Mouse (Mus musculus): ENCODE data around the gene Cflar. TPM values are rescaled to one million over a fixed set of nuclear protein-coding genes. Genes with fewer than 3 reads are reported as not detected.
A peak's percentile ranks its signal among the peaks of the same experiment; 100 is the strongest.
"Not testable (repeated sequence)": the region's sequence is repeated elsewhere in the genome, so short reads cannot be mapped to it uniquely, and the experiment has no call there.

The Cflar gene
- polyA plus RNA-seq, 1 experiment from 2014 or later, result 19.1 TPM

- Histone ChIP-seq H3K4me1 (ENCODE audit: control insufficient read depth, insufficient read depth, low read length) (no peaks in the 10 kb centered on the region), H3K27me3 (ENCODE audit: control insufficient read depth, insufficient read depth, low read length) (no peaks in the 10 kb centered on the region), H3K9me3 (ENCODE audit: control insufficient read depth, low read length) (no peaks in the 10 kb centered on the region), H3K4me2 (no peak overlapping the region), H3K27ac (ENCODE audit: low read depth, low read length) (no peak overlapping the region), H3K4me3 (ENCODE audit: low read depth, low read length) (no peak overlapping the region), H3K9ac (ENCODE audit: low read length) (no peak overlapping the region), H3K36me3 (ENCODE audit: control insufficient read depth, insufficient read depth, low read length) (no peaks in the 10 kb centered on the region)
- 76% methylated on average over 1 of the region's 1 CpGs for WGBS
- ATAC-seq (ENCODE audit: low FRiP score), result no peak
- DNase-seq (ENCODE audit: low spot score, missing footprints), result no peak
Observed at GRCm38 (mm10) chr1:58760581-58760980, 49.3 kb downstream of the Cflar start.

GRCm38 (mm10) chr1:58761391-58762275 lies 50.3 kb downstream of the Cflar start:
- H3K27ac ChIP-seq (ENCODE audit: low read depth, low read length); H3K4me3 ChIP-seq (ENCODE audit: low read depth, low read length); H3K9me3 ChIP-seq (ENCODE audit: control insufficient read depth, low read length); H3K9ac ChIP-seq (ENCODE audit: low read length); H3K4me2 ChIP-seq; DNase-seq (ENCODE audit: low spot score, missing footprints); H3K4me1 ChIP-seq (ENCODE audit: control insufficient read depth, insufficient read depth, low read length); H3K36me3 ChIP-seq (ENCODE audit: control insufficient read depth, insufficient read depth, low read length); ATAC-seq (ENCODE audit: low FRiP score); H3K27me3 ChIP-seq (ENCODE audit: control insufficient read depth, insufficient read depth, low read length): not testable (repeated sequence)
- 64% methylated on average over 5 of the region's 5 CpGs for WGBS

- 74% methylated on average over 5 of the region's 5 CpGs for WGBS
- Histone ChIP-seq H3K4me1 (ENCODE audit: control insufficient read depth, insufficient read depth, low read length) (no peaks in the 10 kb centered on the region), H3K9me3 (ENCODE audit: control insufficient read depth, low read length) (no peaks in the 10 kb centered on the region), H3K27ac (ENCODE audit: low read depth, low read length) (no peak overlapping the region), H3K4me3 (ENCODE audit: low read depth, low read length) (no peak overlapping the region), H3K9ac (ENCODE audit: low read length) (no peak overlapping the region), H3K36me3 (ENCODE audit: control insufficient read depth, insufficient read depth, low read length) (no peaks in the 10 kb centered on the region), H3K4me2 (no peak overlapping the region), H3K27me3 (ENCODE audit: control insufficient read depth, insufficient read depth, low read length) (no peaks in the 10 kb centered on the region)
- ATAC-seq (ENCODE audit: low FRiP score), result no peak
- no peak for DNase-seq (ENCODE audit: low spot score, missing footprints)
Observed at GRCm38 (mm10) chr1:58762576-58762975, 51.3 kb downstream of the Cflar start.

DNA sequence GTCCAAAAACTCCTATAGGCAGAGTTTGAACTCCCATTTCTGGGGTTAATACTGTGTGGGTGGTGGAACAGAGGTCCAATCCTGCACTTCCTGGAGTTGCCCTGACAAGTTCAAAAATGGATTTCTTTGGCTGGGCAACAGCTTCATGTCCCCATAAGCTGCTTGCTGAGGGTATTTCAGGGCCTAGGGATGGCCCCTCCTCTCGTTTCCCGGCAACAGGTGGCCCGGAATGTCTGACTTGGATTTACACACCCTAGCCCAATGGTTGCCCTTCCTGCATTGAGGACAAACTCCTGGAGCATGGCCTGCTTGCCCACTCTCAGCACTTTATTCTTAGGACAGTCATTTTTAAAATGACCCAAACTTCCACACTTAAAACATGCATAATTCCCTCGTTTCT lies 55.1 kb downstream of the Cflar start:
- H3K9ac ChIP-seq (ENCODE audit: low read length); H3K36me3 ChIP-seq (ENCODE audit: control insufficient read depth, insufficient read depth, low read length); ATAC-seq (ENCODE audit: low FRiP score); H3K27me3 ChIP-seq (ENCODE audit: control insufficient read depth, insufficient read depth, low read length); H3K4me3 ChIP-seq (ENCODE audit: low read depth, low read length); H3K4me1 ChIP-seq (ENCODE audit: control insufficient read depth, insufficient read depth, low read length); H3K9me3 ChIP-seq (ENCODE audit: control insufficient read depth, low read length); H3K4me2 ChIP-seq; DNase-seq (ENCODE audit: low spot score, missing footprints); H3K27ac ChIP-seq (ENCODE audit: low read depth, low read length): not testable (repeated sequence)
- WGBS, result 73% methylated on average over 4 of the region's 4 CpGs

DNA sequence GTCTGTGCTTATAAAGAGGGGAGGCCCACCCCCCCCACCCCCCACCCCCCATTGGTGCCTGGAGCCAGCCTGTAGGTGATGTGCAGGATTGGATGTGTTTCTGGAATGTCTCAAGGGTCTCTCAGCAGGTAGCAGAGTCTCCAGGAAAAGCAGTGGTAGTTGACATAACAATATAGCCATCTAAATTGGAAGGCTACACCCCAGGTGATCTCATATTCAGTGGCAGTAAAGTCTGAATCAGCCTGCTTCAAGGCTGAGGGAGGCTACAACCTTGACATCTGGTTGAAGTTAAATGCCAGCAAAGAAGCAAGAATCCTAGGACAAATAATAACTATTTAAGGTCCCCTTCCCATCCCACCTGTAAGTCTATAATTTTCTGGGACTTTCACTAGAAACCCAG lies 57.8 kb downstream of the Cflar start:
- Histone ChIP-seq H3K4me1 (ENCODE audit: control insufficient read depth, insufficient read depth, low read length) (no peaks in the 10 kb centered on the region), H3K9me3 (ENCODE audit: control insufficient read depth, low read length) (no peaks in the 10 kb centered on the region), H3K4me2 (no peak overlapping the region), H3K9ac (ENCODE audit: low read length) (no peak overlapping the region), H3K27me3 (ENCODE audit: control insufficient read depth, insufficient read depth, low read length) (no peaks in the 10 kb centered on the region), H3K27ac (ENCODE audit: low read depth, low read length) (no peak overlapping the region), H3K4me3 (ENCODE audit: low read depth, low read length) (no peak overlapping the region), H3K36me3 (ENCODE audit: control insufficient read depth, insufficient read depth, low read length) (no peaks in the 10 kb centered on the region)
- DNase-seq (ENCODE audit: low spot score, missing footprints), result no peak
- ATAC-seq (ENCODE audit: low FRiP score), result no peak

- Histone ChIP-seq H3K27ac (ENCODE audit: low read depth, low read length) (no peak overlapping the region), H3K9me3 (ENCODE audit: control insufficient read depth, low read length) (no peaks in the 10 kb centered on the region), H3K4me3 (ENCODE audit: low read depth, low read length) (no peak overlapping the region), H3K9ac (ENCODE audit: low read length) (no peak overlapping the region), H3K4me2 (no peak overlapping the region), H3K27me3 (ENCODE audit: control insufficient read depth, insufficient read depth, low read length) (no peaks in the 10 kb centered on the region), H3K36me3 (ENCODE audit: control insufficient read depth, insufficient read depth, low read length) (no peaks in the 10 kb centered on the region), H3K4me1 (ENCODE audit: control insufficient read depth, insufficient read depth, low read length) (no peaks in the 10 kb centered on the region)
- DNase-seq (ENCODE audit: low spot score, missing footprints), result no peak
- 59% methylated on average over 9 of the region's 9 CpGs for WGBS
- no peak for ATAC-seq (ENCODE audit: low FRiP score)
Observed at GRCm38 (mm10) chr1:58769701-58770100, 58.4 kb downstream of the Cflar start.

DNA sequence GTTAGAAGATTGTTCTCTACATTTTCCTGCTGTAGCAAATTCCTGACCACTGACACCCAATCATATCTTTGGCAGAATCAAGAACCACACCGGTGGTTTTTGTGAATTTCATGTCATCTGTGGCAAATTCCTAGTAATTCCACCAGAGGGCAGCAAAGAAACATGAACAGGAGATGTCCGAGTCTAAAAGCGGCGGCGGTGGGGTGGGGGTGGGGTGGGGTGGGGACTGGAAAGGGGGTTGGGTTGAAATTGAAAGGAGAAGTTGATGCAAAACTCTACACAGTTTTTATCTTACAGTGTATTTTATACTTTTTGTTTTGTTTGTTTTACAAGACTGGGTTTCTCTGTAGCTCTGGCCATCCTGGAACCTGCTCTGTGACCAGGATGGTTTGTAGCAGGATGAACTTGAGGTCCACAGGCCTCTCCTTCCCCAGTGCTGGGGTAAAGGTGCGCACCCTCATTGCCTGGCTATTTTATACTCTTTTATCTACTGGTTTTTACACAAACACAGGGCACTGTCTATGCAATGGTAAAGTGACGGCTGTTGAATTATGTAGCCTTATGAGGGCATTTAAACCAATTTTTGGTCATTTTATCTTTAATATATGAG lies 58.9 kb downstream of the Cflar start:
- no peak overlapping the region for H3K9ac ChIP-seq (ENCODE audit: low read length)
- H3K4me2 ChIP-seq, result no peak overlapping the region
- no peaks in the 10 kb centered on the region for H3K9me3 ChIP-seq (ENCODE audit: control insufficient read depth, low read length)
- no peaks in the 10 kb centered on the region for H3K27me3 ChIP-seq (ENCODE audit: control insufficient read depth, insufficient read depth, low read length)
- 28% methylated on average over 7 of the region's 7 CpGs for WGBS
- no peak overlapping the region for H3K27ac ChIP-seq (ENCODE audit: low read depth, low read length)
- ATAC-seq (ENCODE audit: low FRiP score), result no peak
- no peak overlapping the region for H3K4me3 ChIP-seq (ENCODE audit: low read depth, low read length)
- DNase-seq (ENCODE audit: low spot score, missing footprints), result peak; percentile 94
- no peaks in the 10 kb centered on the region for H3K36me3 ChIP-seq (ENCODE audit: control insufficient read depth, insufficient read depth, low read length)
- H3K4me1 ChIP-seq (ENCODE audit: control insufficient read depth, insufficient read depth, low read length), result no peaks in the 10 kb centered on the region

DNA sequence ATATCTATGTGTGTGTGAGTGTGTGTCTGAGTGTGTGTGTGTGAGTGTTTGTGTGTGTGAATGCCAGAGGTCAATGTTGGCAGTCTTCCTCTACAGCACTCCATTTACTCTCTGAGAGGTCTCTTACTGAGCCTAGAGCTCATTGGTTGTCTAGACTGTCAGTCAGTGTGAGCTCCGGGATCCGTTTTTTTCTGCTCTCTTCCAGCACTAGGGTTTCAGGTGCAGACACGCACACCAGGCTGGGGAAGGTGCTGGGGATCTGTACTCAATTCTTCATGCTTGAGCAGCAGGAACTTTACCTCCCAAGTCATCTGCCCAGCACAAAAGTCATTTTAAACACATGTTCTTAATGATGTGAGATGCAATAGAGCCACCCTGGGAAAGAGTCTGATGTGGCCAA lies 60.8 kb downstream of the Cflar start:
- Histone ChIP-seq H3K4me2 (no peak overlapping the region), H3K27me3 (ENCODE audit: control insufficient read depth, insufficient read depth, low read length) (no peaks in the 10 kb centered on the region), H3K27ac (ENCODE audit: low read depth, low read length) (no peak overlapping the region), H3K4me3 (ENCODE audit: low read depth, low read length) (no peak overlapping the region), H3K9ac (ENCODE audit: low read length) (no peak overlapping the region), H3K4me1 (ENCODE audit: control insufficient read depth, insufficient read depth, low read length) (no peaks in the 10 kb centered on the region), H3K36me3 (ENCODE audit: control insufficient read depth, insufficient read depth, low read length) (no peaks in the 10 kb centered on the region), H3K9me3 (ENCODE audit: control insufficient read depth, low read length) (no peaks in the 10 kb centered on the region)
- DNase-seq (ENCODE audit: low spot score, missing footprints), result no peak
- no peak for ATAC-seq (ENCODE audit: low FRiP score)
- WGBS, result 79% methylated on average over 3 of the region's 3 CpGs

DNA sequence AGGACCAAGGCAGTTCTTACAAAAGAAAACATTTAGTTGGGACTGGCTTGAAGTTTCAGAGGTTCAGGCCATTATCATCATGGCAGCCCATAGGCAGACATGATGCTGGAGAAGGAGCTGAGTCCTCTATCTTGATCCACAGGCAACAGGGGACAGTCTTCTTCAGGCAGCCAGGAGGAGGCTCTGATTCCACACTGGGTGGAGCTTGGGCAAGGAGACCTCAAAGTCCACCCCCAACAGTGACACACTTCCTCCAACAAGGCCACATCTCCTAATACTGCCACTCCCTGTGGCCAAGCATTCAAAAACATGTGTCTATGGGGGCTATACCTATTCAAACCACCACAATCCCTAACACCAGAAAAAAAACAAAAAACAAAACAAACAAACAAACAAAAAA lies 62.0 kb downstream of the Cflar start:
- Histone ChIP-seq H3K4me2 (no peak overlapping the region), H3K9ac (ENCODE audit: low read length) (no peak overlapping the region), H3K9me3 (ENCODE audit: control insufficient read depth, low read length) (no peaks in the 10 kb centered on the region), H3K4me3 (ENCODE audit: low read depth, low read length) (no peak overlapping the region), H3K27me3 (ENCODE audit: control insufficient read depth, insufficient read depth, low read length) (no peaks in the 10 kb centered on the region), H3K27ac (ENCODE audit: low read depth, low read length) (no peak overlapping the region), H3K4me1 (ENCODE audit: control insufficient read depth, insufficient read depth, low read length) (no peaks in the 10 kb centered on the region), H3K36me3 (ENCODE audit: control insufficient read depth, insufficient read depth, low read length) (no peaks in the 10 kb centered on the region)
- DNase-seq (ENCODE audit: low spot score, missing footprints), result peak; percentile 70
- ATAC-seq (ENCODE audit: low FRiP score), result no peak
